Mouse (Mus musculus) kidney, postnatal 0 days (tissue): ENCODE measurements around the gene Ghr. TPM values are rescaled to one million over a fixed set of nuclear protein-coding genes. Genes with fewer than 3 reads are reported as not detected.

Experiments used
- ATAC-seq: fragments of 200-750 bp; cut with Nextera tagmentation; replicated peaks from 2 replicates; pipeline ENCODE4 v1.8.0; 2017; ENCODE audit warnings: low read depth, moderate number of reproducible peaks, moderate TSS enrichment, moderate library complexity; ENCODE audit not compliant: low FRiP score
- DNase-seq: peaks from one replicate; pipeline ENCODE4 v3.0.0-alpha.2; 2016; ENCODE audit warnings: low spot score
- H3K27ac ChIP-seq: fragments of 300-500 bp; sonication (generic); 2 replicates; pipeline ENCODE4 v1.5.1; 2014; ENCODE audit warnings: mild to moderate bottlenecking
- H3K27me3 ChIP-seq: fragments of 300-500 bp; sonication (generic); 2 replicates; pipeline ENCODE4 v1.6.1; 2014; ENCODE audit warnings: low read length, mixed read lengths; ENCODE audit not compliant: insufficient read depth
- H3K36me3 ChIP-seq: fragments of 300-500 bp; sonication (generic); 2 replicates; pipeline ENCODE4 v1.6.1; 2014; ENCODE audit warnings: low read length, mixed read lengths; ENCODE audit not compliant: insufficient read depth
- H3K4me1 ChIP-seq: fragments of 300-500 bp; sonication (generic); replicated peaks from 2 replicates; pipeline ENCODE4 v1.6.1; 2014; ENCODE audit warnings: antibody characterized with exemption, low read length, mixed read lengths; ENCODE audit not compliant: insufficient read depth
- H3K4me2 ChIP-seq: fragments of 300-500 bp; sonication (generic); 2 replicates; pipeline ENCODE4 v1.6.1; 2014; ENCODE audit warnings: mild to moderate bottlenecking, low read length, moderate library complexity, mixed read lengths
- H3K4me3 ChIP-seq: fragments of 300-500 bp; sonication (generic); replicated peaks from 2 replicates; pipeline ENCODE4 v1.5.1; 2014; ENCODE audit warnings: low read depth, low read length
- H3K9ac ChIP-seq: fragments of 300-500 bp; sonication (generic); 2 replicates; pipeline ENCODE4 v1.6.1; 2014; ENCODE audit warnings: low read depth, low read length
- H3K9me3 ChIP-seq: fragments of 300-500 bp; sonication (generic); replicated peaks from 2 replicates; pipeline ENCODE4 v1.6.1; 2016; ENCODE audit warnings: low read length, inconsistent platforms, mixed read lengths
- CTCF ChIP-seq: IDR thresholded peaks from 2 replicates; pipeline ENCODE4 v1.5.1; 2016; ENCODE audit warnings: antibody characterized with exemption, low read depth, mild to moderate bottlenecking, moderate library complexity
- WGBS: fragments of 180-500 bp; shearing (Covaris S2); extraction: QIAGEN DNeasy Blood & Tissue Kit; methylation state at CpG from one replicate; pipeline ENCODE4 v1.1.7; 2014; 5-methylcytosine and 5-hydroxymethylcytosine counted together
- polyA plus RNA-seq: library from polyadenylated mRNA; unstranded; fragments of >200 nt; fragmentation: Nextera tagmentation; extraction: Ambion mirVana; gene quantifications from 2 replicates; pipeline ENCODE4 v1.2.1, GENCODE M21; 2015

The Ghr gene
- polyA plus RNA-seq, 1 experiment from 2014 or later: 82.6 TPM

DNA sequence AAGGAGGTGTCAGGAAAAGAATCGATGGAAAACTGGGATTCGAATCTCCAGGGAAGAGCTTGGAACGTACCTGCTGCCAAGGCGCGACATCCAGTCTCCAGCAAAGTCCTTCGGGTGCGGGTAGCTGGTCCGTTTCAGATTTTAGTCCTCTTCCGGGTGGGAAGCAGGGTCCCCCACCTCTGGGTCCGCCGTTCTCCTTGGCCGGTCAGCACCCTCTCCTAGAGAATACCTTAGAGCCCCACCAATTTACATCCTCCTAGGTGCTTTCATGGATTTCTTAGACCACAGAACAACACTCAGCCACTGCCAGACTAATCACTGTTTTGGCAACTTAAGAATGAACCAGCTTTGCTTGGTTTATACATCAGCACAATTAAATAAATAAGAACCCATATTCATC is 279.9 kb downstream of the Ghr start, which contains the start of gene Ccdc152:
Gene Ccdc152 (minus strand): TSS at position 101 of the 400 bp plus-strand sequence.
- H3K27ac ChIP-seq: no peak within 1 kb of the TSS
- 93% methylated on average over 12 of the region's 12 CpGs for WGBS
- no peak within 1 kb of the TSS for H3K4me2 ChIP-seq
- no peak within 1 kb of the TSS for H3K4me3 ChIP-seq
- DNase-seq (no peak), ATAC-seq (no peak)
- no peak within 1 kb of the TSS for H3K9ac ChIP-seq
- H3K9me3 ChIP-seq: no peaks in the 10 kb centered on the region
- no peaks in the 10 kb centered on the region for H3K4me1 ChIP-seq
- no peaks in the 10 kb centered on the region for H3K27me3 ChIP-seq
- H3K36me3 ChIP-seq: no peaks in the 10 kb centered on the region
- TF ChIP-seq CTCF: no peak

DNA sequence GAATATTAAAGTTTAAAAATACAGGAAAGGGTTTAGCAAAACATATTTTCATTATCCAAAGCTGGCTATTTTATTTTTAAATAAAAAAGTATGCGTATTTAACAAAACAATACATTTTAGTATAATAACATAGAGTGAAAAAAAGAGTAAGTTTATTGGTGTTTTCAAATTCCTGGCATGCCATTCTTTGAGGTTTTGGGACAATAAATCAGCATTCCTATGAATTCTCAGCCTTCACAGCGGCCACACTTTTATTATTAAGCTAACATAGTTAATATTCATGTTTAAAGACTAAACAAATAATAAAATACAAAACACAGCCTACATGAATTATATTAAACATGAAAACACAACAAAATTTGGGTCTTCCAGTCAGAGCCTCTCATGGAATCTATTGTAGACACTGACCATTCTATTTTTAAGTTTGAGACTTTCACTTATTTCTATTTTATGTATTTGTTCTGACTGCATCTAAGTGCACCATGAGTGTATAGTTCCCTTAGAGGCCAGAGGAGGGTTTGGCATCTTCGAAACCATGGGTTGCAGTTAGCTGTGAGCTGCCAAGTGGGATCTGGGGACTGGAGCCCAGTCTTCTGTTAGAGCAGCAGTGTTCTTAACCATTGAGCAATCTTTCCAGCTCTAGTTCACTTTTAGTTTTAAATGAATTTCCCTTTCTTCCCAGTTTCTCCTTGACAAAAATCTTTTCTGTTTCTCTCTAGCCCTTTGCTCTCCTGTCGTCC is 282.8 kb downstream of the Ghr start:
- 59% methylated on average over 4 of the region's 4 CpGs for WGBS
- Histone ChIP-seq H3K4me3 (no peak overlapping the region), H3K9ac (no peak overlapping the region), H3K9me3 (no peaks in the 10 kb centered on the region), H3K4me1 (no peaks in the 10 kb centered on the region), H3K27ac (no peak overlapping the region), H3K27me3 (no peaks in the 10 kb centered on the region), H3K36me3 (no peaks in the 10 kb centered on the region), H3K4me2 (no peak overlapping the region)
- TF ChIP-seq CTCF: no peak
- ATAC-seq: no peak
- DNase-seq: peak; percentile 62

DNA sequence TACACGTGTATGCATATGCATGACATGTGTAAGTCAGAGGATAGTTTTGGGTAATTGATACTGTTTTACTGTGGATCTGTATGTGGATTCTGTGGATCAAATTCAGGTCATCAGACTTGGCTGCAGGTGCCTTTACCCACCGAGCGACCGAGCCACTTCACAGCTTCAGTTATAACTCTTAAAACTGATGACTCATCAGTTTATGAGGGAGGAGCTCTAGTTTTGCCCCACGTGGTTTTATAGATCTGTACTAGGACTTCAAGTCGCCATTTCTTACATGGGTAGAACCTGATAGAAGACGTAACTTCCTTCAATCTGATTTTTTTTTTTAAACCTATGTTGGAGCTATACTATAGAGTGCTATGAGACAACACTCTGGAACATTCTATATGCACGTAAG is 285.7 kb downstream of the Ghr start:
- WGBS: 72% methylated on average over 8 of the region's 8 CpGs
- no peak overlapping the region for H3K9ac ChIP-seq
- TF ChIP-seq CTCF: no peak
- H3K9me3 ChIP-seq: no peaks in the 10 kb centered on the region
- H3K36me3 ChIP-seq: no peaks in the 10 kb centered on the region
- no peak overlapping the region for H3K4me2 ChIP-seq
- ATAC-seq (no peak), DNase-seq (no peak)
- H3K4me3 ChIP-seq: no peak overlapping the region
- H3K27ac ChIP-seq: no peak overlapping the region
- no peaks in the 10 kb centered on the region for H3K4me1 ChIP-seq
- no peaks in the 10 kb centered on the region for H3K27me3 ChIP-seq

GRCm38 (mm10) chr15:3295986-3296385 is 287.3 kb downstream of the Ghr start:
- ATAC-seq (no peak), DNase-seq (peak; percentile 61)
- no peaks in the 10 kb centered on the region for H3K27me3 ChIP-seq
- H3K36me3 ChIP-seq: no peaks in the 10 kb centered on the region
- H3K4me1 ChIP-seq: no peaks in the 10 kb centered on the region
- no peak overlapping the region for H3K4me3 ChIP-seq
- H3K9me3 ChIP-seq: no peaks in the 10 kb centered on the region
- WGBS: 84% methylated on average over 1 of the region's 1 CpGs
- H3K4me2 ChIP-seq: no peak overlapping the region
- H3K27ac ChIP-seq: no peak overlapping the region
- no peak overlapping the region for H3K9ac ChIP-seq
- TF ChIP-seq CTCF: peak; percentile 56

- WGBS: 58% methylated on average over 1 of the region's 1 CpGs
These were observed 289.8 kb downstream of the Ghr start for GRCm38 (mm10) chr15:3293477-3293876.

DNA sequence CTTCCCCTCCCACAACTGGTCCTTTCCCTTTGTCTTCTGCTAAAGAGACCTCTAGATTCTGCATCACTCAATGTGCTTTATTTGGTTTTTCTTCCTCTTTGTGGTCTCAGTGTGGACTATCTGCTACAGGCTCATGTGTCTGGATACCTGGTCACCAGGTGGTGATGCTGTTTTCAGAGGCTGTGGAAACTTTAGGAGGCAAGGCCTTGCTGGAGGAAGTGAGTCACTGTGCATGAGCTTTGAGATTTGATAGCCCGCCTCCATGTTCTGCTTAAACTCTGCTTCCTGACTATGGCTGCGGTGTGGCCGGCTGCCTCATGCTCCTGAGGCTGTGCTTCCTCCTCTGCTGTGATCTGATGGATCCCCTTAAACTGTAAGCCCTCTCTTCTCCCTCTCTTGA is 292.9 kb downstream of the Ghr start:
- TF ChIP-seq CTCF: no peak
- no peak overlapping the region for H3K4me2 ChIP-seq
- H3K36me3 ChIP-seq: no peaks in the 10 kb centered on the region
- DNase-seq (no peak), ATAC-seq (no peak)
- H3K4me1 ChIP-seq: no peaks in the 10 kb centered on the region
- no peaks in the 10 kb centered on the region for H3K9me3 ChIP-seq
- no peak overlapping the region for H3K27ac ChIP-seq
- no peak overlapping the region for H3K4me3 ChIP-seq
- WGBS: 92% methylated on average over 3 of the region's 3 CpGs
- no peak overlapping the region for H3K9ac ChIP-seq
- no peaks in the 10 kb centered on the region for H3K27me3 ChIP-seq

More at GRCm38 (mm10) chr15:3293477-3293876, 289.8 kb downstream of the Ghr start:
- TF ChIP-seq CTCF: no peak
- Histone ChIP-seq H3K4me2 (no peak overlapping the region), H3K9me3 (no peaks in the 10 kb centered on the region), H3K36me3 (no peaks in the 10 kb centered on the region), H3K27me3 (no peaks in the 10 kb centered on the region), H3K9ac (no peak overlapping the region), H3K4me3 (no peak overlapping the region), H3K4me1 (no peaks in the 10 kb centered on the region), H3K27ac (no peak overlapping the region)
- ATAC-seq (no peak), DNase-seq (no peak)

- Histone ChIP-seq H3K36me3 (no peaks in the 10 kb centered on the region), H3K4me2 (no peak overlapping the region), H3K4me1 (no peaks in the 10 kb centered on the region), H3K9ac (no peak overlapping the region), H3K4me3 (no peak overlapping the region), H3K27me3 (no peaks in the 10 kb centered on the region), H3K9me3 (no peaks in the 10 kb centered on the region), H3K27ac (no peak overlapping the region)
- ATAC-seq (no peak), DNase-seq (no peak)
- no peak for TF ChIP-seq CTCF
These were observed 297.3 kb downstream of the Ghr start for GRCm38 (mm10) chr15:3286032-3286431.
